Mouse (Mus musculus) lung, adult 2 months (tissue): ENCODE data around the gene Catsper4.

Experiments
- CTCF ChIP-seq: fragments of 200-500 bp; IDR thresholded peaks from 2 replicates; pipeline ENCODE4 v1.5.1; 2011; ENCODE audit warnings: mild to moderate bottlenecking, low read length, control low read depth; ENCODE audit not compliant: insufficient read depth
- POLR2A ChIP-seq: fragments of 200-500 bp; IDR thresholded peaks from 2 replicates; pipeline ENCODE4 v1.6.1; 2011; ENCODE audit warnings: low read depth, mild to moderate bottlenecking, control low read depth, low read length, borderline replicate concordance; ENCODE audit errors: extremely low read depth

DNA sequence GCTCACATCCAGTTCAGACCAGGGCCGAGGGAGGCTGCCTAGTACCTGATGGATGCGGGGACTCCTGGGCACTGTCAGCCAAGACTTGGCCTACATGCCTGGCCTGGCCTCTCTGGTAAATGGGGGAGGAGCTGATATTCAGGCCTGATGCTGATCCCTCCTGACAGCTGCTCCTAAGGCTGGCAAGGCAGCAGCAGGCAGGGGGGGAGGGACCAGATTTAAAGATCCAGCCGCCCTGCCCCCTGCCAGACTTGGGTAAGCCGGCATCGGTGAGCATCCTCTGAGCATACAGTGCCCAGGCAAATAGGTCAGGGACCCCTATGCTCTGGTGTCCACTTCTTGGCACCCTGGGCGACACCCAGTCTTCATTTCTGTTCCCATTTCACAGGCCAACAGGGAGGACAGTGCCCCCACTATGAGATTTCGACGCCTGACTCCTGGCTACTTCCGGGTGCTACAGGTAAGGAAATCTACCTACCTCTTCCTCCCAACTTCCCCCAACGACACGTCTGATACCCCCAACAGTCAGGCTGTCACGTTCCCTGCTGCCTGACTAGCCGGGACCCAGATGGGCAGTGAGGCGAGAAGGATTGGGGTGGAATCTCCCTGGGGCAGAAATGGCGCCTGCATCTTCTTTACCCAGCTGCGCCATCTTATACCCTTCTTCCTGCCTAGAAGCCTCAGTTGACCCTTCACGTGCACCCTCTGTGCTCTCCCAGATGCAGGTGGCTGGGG is 16.5 kb upstream of the Catsper4 start, which contains the start of gene E130218I03Rik:
- TF ChIP-seq CTCF, result no peak
- TF ChIP-seq POLR2A, result no peak
